Mouse (Mus musculus) gastrocnemius, postnatal 25 days (tissue): Measurements from ENCODE around the gene Nampt. TPM values are rescaled to one million over a fixed set of nuclear protein-coding genes. Genes with fewer than 3 reads are reported as not detected.
"Not testable (repeated sequence)": the region's sequence is repeated elsewhere in the genome, so short reads cannot be mapped to it uniquely, and the experiment has no call there.

Experiments
- DNase-seq: peaks from one replicate; pipeline ENCODE4 v3.0.0; 2022
- total RNA-seq, 2 experiments: library from RNA; stranded (reverse); gene quantifications; 1 replicate in 1 of 2; 2 replicates in 1 of 2; pipeline ENCODE4 v1.2.3; 2021

The Nampt gene
- total RNA-seq, 2 experiments from 2014 or later = 53.0 to 58.2 TPM

DNA sequence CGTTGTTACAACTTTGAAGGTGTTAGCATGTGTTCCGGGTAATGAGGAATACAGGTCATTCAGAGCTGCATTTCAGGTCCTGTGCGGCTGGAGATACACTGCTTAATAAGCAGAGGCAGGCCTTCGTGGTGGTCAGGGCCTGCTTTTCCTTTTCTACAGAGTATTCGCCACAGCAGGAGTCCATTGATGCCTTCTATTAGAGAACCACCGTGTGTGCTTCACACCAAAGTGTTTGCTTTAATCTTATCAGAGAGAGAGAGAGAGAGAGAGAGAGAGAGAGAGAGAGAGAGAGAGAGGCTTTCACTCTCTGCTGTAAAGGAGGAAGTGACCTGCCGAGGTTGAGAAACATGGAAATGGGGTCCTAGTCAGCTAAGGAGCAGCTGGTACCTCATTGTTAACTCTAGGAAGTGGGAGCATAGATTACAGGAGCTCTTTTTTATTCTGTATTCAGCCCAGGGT lies 22.1 kb downstream of the Nampt start:
- no peak for DNase-seq

DNA sequence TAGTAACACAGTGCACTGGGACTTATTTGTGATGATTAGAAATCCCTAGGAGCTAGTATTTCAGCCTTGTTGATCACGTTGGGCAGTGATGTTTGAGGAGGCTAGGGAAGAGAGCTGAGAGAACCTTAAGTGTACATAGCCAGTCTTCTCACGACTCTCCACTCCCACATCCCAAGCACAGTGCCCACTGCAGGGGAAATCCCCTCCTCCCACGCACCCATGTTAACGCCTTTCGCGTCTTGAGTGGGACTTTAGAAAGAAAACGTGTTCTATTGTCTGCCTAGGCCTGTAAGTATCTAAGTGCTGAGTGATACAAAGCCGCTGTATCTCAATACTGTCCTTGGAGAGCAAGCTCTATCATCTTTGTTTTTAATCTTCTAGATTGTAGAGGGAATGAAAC lies 27.0 kb downstream of the Nampt start:
- no peak for DNase-seq

DNA sequence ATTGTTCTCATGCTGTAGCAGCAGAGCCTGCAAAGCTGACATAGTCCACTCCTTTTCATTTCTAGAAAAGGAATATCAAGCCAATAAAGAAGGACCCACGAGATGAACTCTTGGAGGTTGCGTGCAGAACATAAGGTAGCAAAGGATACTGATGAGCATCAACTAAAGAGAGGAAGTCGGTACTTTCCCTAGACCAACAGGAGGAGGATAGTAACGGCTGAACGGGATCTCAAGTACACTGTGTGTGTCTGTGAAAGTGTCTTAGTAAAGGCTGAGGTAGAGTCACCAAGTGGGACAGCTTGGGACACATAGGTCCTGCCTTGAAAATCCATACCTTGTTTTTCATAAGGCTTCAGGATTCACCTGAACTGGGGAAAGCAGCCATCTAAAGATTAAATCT lies 34.4 kb downstream of the Nampt start:
- DNase-seq = no peak

DNA sequence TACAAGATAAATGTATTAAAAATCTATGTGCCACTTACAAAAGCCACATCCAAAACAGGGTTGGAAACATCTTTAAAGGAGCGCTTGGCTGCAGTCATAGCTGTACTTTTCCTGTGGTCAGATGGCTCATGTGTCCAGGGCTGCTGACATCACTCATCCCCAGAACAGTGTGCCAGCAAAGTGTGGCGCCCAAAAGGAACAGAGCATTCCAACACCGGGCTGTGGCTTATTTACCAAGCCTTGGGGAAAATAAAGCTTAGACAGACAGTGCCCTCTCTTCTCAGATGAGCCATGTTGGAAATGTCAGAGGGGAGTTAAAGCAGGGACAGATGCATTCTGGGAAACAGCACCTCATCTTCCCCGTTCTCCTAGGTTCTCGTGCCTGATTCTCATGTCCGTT lies 35.5 kb downstream of the Nampt start:
- peak; percentile 71 for DNase-seq

DNA sequence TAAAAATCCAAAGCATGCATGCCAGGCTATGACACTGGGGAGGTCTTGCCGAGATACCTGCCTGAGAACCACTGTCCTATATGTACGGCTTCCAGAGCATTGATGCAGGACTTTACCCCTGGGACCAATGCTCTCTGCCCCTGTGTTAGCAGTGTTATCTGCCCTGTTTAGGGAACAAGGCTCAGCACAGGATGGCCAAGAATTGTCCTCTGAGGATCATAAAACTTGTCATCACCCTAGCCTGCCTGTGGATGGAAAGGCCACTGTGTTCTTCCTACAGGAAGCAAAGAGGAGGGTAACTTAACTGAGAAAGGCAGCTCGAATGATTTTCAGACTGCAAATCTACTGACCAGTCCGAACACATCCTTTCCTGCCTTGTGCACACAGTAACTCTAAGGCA lies 36.1 kb downstream of the Nampt start:
- DNase-seq = peak; percentile 64

DNA sequence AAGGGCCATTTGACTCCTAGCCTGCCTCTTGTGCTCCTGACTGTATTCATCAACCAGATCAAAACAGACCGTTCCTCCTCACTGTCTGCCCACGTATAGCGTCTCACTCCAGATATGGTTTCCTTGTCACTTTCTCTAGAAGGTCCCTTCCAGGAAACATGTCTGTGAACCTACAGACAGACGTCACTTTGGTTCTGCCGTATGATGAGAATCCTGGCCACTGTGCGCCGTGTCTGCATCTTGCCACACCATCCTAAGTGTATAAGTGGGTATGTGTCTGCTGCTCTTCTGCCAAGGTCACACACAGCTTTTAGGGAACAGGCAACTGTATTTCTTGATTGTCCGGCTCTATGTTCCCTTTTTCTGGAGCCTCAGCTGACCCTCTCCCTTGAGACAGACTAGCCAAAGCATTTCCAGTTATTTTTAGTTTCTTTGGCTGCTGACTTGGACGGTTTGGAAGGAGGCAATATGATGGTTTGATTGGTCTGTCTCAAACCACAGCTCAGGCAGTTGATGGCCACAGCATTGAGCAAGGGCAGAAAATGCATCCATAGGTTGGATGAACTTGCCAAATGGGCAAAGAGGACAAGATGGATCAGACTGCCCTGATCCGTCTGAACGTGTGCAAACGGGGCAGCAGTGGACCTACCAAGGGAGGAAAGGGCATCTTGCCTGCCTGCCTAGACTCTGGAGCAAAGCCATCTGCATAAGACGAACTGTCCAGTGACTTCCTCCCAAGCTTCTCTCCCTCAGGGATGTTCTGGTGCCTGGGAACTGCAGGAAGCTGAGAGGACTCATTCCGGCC lies 37.6 kb downstream of the Nampt start:
- DNase-seq = peak; percentile 52

DNA sequence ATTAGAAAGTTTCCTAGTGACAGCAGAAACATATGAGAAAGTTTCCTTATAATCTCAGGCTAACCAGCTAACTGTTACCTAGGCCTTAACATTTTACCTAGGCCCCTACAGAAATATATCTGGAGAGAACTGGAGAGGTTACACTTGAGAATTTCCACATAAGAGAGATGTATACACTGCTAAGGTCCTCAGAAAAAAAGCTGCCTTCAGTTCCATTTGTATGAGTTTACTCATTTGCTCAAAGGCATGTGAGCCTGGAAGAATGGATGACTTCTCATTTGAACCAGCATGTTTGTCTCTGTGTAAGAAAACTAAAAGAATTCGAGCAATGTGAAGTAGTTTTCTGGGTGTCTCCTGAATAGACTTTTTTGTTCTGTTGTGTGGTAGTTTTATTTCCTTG lies 39.1 kb downstream of the Nampt start:
- DNase-seq = no peak

DNA sequence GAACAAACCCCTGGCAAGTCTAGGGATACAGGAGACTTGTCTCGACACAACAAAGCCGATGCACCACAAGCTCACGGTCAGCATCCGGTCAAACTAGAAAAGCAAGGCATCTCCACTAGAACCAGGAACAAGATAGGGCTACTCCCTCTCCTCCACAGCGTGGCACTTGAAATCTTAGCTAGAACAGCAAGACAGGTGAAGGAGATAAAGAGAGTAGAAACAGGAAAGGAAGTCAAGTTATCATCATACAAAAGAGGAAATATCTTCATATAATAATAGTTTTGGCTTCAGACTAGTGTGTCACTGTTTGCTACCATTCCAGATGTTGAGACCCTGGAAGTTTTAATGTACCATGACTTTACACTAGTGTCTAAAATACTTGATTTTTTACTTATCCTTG lies 41.5 kb downstream of the Nampt start:
- DNase-seq = no peak

DNA sequence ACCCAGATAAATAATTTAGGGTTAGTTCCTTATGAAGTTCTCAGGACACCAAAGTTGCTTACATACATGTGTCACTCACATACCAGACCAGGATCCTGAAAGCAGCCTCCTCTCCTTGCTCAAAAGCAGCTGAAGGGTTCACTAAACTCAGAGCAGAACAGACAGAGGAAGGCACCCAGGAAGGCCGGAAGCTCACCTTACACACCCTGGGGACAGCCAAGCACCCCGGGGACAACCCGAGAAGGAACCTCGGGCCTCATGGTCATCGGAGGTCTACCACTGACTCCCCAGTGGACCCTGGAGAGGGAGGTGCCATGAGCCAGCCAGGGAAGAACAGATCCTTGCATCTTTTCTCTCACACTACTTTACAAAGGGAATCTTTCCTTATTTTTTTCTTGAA lies 51.5 kb downstream of the Nampt start:
- DNase-seq = no peak

DNA sequence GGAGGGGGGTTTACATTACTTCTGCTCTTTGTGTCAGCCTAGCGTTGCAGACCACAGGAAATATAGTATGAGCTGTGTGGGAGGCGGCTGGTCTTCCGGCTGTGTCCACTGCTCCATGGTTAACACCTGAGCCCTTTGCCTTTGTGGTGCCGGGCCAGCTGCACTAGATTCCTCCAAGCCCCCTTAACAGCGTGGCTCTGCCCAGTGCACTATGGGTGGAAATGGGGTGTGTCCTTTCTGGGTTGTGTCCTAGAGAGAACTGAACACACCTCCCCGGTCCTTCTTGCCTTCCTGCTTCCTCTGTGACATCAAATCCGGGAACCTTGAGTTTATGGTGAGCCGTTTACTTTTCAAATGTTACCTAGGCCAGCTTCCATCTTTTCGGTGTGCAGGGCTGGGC lies 58.2 kb downstream of the Nampt start:
- DNase-seq = no peak

DNA sequence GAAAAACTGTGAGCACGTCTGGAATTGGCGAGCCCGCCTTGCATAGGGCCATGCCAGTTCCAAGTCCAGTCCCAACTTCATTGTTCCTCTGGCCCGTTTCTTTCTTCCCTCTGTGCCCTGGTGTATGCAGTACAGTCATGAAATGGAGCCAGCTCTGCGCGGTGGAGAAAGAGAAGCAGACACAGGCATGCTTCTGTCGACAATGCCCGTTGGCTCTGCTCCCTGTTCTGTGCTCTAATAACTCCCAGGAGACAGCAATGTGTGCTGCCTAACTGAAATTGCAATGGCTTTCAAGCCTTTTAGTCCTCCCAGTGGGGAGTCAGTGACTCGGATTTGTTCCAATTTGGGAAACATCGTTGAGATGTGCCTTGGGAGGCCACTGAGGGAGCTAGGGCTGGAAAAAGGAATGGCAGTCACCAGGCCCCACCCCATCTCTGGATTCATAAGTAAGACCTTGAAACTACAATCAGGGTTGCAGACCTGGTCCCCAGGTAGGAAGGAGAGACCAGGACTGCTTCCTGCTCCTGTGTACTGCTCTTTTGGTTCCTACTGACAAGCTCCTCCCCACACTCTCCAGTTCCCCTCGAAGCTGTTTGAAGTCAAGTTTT lies 58.7 kb downstream of the Nampt start:
- DNase-seq = peak; percentile 35

DNA sequence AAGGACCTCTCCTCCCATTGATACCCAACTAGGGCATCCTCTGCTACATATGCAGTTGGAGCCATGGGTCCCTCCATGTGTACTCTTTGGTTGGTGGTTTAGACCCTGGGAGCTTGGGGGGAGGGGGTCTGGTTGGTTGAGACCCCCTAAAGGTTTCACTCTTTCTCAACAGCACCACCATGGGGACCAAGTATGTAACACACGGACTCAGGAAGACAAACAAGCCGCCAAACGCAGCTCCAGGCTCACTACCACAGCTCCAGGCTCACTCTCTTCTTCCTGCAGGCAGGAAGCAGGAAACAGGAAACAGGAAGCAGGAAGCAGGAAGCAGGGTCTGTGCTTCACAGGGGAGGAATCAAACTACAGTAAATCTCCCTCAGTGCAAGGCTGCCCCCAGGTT lies 60.0 kb downstream of the Nampt start:
- DNase-seq = no peak

DNA sequence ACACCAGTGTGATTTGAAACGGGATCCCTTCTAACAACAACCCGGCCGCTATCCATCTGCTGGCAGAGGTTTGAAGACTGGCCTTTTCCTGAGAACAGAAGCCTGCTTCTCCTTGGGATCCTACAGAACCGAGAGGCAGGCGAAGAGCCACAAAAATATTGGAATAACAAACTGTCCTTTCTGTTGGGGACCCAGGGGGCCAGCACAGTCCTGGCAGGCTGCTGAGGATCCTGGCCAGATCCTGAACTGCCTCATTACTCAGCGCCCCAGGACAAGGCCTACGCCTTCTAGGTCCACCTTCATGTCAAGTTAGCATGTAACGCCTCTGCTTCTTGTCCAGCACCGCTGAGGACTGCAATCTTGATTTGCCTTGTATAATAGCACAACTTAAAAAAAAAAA lies 65.0 kb downstream of the Nampt start:
- peak; percentile 82 for DNase-seq

DNA sequence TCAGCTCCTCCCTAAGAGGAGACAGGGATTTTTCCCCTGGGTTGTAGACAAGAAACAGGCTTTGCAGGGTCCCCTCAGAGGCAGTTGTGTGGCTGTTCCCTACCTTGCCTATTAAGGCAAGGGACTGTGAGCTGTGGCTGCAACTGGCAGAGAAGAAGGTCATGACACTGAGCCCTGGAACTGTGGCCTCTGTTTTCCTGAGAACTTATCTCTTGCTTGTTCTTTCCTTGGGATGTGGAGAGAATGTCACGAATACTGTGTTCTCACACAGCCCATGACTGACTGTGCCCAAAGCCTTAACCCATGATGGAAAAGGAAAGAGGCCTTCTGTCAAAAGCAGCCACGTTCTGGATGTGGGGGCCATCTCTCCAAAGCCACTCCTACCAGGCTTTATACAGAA lies 65.7 kb downstream of the Nampt start:
- DNase-seq = no peak

DNA sequence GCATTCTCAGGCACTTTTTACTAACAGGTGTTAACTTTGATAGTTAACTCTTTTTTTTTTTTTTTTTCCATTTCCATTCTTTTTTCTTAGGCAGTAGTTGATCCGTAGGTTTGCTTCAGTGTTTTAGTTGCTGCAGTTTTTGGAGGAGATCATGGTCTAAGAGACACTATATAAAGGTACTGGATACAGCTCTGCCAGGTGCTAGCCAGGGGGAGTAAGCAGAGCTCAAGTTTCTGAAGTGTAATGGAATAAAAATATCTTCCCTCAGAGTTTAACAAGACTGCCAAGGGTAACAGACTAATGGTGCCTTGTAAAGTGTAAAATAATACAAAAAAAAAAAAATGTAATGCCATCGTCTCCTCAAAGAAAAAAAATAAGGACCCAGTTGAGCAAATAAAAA lies 67.0 kb downstream of the Nampt start:
- DNase-seq = no peak

DNA sequence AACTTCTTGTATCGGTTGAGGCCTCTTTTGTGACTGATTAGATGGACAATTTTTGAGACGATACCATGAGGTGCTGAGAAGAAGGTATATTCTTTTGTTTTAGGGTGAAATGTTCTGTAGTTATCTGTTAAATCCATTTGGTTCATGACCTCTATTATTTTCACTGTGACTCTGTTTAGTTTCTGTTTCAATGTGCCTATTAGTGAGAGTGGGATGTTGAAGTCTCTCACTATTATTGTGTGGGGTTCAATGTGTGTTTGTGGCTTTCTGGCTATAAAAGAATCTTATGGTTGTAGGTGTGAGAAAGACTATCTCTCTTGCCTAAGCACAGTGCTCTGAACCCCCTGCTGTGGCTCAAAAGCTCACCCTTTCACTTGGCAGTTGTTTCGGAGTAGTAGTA lies 68.9 kb downstream of the Nampt start:
- DNase-seq = no peak

DNA sequence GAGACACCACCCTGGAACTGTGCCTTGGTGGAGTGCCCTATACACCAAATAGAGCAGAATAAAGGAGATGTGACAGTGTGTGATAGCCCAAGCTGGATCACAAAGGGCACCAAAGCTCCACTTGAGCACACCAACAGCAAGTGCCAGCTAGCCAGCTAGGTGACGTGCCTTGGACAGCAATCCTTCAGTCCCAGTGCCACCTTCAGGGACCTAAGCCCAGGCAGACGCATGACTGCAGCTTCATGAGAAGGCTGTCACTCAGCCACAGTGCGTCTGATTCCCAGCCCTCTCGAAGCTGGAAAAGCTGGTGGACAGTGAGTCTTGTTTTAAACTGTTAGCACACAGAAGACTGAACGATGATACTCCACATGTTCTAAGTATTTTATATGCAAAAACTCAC lies 70.5 kb downstream of the Nampt start:
- DNase-seq = peak; percentile 49

DNA sequence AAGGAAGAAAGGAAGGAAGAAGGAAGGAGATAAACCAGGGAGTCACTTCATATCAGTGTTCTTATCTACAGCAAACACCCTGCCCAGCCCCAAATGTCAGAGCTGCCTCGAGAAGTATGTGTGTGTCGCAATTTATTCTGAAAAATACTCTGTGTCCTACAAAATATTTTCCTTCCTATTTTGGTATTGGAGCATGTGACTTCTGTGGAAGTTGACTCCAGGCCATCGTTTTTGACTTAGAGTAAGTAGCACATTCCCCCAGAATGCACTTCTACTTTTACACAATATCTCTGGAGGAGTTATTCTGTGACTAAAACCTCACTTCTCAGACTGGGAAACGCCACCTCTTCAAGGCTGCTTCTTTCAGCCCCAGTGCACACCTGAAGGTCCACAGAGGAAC lies 71.1 kb downstream of the Nampt start:
- no peak for DNase-seq

DNA sequence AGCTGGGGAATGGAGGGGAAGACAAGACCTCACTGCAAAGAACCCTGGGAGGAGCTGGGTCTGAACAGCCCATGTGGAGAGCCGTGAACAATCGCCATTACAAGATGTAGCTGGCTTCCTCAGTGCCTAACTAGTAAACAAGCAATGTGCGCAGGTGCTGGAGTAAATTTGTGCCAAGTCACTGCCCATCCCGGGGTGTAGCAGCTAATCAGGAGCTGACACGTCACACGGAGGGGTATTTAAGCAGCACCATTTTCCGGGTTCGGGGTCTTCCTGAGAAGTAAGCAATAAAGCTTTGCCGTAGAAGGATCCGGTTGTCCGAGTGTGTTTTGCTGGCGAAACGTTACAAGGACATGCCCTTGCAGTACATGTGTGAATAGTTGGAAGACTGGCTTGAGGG lies 71.9 kb downstream of the Nampt start:
- DNase-seq = not testable (repeated sequence)

DNA sequence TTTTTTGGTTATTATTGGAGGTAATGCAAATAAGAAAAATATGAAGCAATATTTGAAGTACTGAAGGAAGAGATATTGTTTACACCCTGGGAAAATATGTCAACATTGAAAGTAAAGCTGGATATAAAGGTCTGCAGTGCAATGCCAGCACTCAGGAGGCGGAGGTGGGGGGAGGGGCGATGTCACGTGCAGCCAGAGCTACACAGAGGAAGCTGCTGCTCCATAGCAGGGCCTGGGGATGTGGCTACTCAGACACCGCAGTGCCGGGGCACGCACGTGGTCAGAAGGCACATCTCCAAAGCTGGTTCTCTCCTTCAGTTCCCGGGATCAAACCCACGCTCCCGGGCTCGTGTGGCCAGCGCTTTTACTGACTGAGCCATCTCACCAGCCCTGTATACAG lies 73.9 kb downstream of the Nampt start:
- DNase-seq = no peak

DNA sequence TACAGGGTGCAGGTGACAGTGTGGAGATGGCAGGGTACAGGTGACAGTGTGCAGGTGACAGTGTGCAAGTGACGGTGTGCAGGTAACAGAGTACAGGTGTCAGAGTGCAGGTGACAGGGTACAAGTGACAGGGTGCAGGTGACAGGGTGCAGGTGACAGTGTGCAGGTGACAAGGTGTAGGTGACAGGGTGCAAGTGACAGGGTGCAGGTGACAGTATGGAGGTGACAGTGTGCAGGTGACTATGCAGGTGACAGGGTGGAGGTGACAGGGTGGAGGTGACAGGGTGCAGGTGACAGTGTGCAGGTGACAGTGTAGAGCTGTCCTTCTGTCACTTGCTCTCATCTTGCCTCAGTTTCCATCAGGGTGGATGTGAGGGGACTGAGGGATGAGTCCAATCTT lies 76.5 kb downstream of the Nampt start:
- no peak for DNase-seq

DNA sequence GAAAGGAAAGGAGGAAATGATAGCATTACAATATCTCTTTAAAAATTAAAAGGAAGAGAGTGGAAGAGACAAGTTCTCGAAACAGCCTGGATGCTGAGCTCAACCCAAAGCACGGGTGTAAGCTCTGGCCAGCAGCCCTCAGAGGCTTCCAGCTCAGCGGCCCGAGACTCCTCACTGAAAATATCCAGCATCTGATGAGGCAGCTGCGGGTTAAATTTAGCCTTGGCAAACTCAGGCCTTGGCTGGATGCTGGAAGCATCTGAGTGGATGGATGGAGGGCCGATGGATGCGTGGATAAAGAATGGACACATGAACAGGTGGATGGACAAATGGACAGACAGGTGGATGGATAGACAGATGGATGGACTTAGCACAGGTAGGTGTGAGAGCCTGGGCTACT lies 77.2 kb downstream of the Nampt start:
- peak; percentile 79 for DNase-seq

DNA sequence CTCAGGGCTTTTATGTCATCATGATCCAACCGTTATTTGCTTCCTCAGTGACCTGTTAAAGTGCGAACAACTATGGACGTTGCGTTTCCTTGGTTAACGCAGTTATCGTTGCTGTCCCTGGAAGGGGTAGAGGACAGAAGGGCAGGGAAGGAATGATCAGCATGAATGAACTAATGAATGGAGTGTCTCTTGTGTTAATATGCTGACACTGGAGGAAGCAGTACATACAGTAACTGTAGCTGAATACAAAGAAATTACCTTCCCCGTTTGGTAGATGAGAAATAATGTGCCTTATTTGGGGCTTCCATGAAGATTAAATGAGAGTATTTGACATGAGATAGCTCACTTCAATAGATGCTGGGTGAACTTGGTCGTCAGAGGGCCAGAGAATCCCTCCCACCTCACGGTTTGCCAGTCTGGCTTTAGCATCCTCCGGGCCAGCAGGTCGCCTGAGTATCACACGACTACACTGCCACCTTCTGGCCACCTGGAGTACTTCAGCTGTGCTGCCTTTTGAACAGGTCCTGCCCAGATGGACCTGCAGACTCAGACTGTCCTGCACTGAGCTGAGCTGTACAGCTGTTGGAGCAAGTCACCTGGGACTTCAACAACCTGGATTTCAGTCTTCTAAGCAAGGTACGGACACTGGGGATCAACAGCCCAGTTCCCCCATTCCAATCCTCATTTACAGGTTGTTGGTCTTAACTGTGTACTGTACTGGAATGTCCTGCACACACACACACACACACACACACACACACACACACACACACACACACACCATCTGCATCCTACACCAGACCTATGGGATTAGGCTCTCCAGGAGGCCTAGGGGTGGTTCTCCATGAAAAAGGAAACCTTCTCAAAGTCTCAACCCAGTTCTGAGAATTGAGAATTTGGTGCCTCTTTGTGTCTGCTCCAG lies 78.1 kb downstream of the Nampt start:
- peak; percentile 74 for DNase-seq
